Mouse (Mus musculus) fat pad, adult 2 months (tissue): ENCODE data around the gene Atp6v1g2.

Source experiments
- DNase-seq: peaks from one replicate; pipeline ENCODE4 v3.0.0-alpha.2; 2011; ENCODE audit warnings: low read depth, low spot score; ENCODE audit errors: extremely low read depth

The Atp6v1g2 gene

DNA sequence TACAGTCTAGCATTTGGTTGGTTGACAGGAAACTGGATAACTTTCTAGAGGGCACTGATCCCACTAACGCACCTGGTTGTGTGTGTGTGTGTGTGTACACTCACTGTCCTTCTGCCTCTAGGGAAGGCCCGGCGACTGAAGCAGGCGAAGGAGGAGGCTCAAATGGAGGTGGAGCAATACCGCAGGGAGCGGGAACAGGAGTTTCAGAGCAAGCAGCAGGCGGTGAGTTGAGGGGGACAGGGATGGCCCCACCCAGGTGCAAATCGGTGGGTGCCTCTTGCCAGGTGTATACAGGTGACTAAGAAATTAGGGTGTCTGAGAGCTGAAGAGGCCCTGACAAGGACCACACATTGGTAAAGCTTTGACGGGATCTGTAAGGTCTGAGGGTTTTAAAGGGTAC lies 3.5 kb downstream of the Atp6v1g2 start:
- DNase-seq, result no peak

DNA sequence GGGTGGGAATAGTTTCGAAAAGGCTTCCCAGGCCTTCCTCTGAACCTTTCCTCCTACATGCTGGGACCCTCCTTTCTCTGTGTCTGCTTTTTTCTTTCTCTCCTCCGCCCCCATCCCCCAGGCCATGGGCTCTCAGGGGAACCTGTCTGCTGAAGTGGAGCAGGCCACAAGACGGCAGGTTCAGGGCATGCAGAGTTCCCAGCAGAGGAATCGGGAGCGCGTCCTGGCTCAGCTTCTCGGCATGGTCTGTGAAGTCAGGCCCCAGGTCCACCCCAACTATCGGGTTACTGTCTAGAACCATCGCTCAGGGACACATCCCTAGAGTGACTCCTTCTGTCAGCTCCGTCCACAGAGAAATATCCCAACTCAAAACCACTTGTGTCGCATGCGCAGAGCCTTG lies 4.0 kb downstream of the Atp6v1g2 start:
- DNase-seq, result no peak

DNA sequence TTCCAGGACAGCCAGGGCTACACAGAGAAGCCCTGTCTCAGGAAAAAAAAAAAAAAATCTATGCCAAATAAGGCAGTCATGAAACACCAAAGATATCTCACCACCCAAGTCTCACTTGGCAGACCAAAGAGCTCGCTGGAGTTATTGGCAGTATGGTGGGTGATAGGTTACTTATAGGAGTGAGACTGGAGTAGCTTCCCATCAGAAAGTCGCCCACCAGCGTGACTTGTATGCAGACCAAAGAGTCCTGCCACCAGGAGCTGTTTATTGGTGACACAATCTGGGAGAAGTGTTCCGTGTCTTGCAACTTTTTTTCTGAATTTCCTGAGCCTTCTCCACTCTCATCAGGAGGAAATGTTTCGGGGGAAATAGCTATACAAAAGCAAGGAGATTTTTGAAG lies 6.2 kb downstream of the Atp6v1g2 start:
- DNase-seq, result no peak

DNA sequence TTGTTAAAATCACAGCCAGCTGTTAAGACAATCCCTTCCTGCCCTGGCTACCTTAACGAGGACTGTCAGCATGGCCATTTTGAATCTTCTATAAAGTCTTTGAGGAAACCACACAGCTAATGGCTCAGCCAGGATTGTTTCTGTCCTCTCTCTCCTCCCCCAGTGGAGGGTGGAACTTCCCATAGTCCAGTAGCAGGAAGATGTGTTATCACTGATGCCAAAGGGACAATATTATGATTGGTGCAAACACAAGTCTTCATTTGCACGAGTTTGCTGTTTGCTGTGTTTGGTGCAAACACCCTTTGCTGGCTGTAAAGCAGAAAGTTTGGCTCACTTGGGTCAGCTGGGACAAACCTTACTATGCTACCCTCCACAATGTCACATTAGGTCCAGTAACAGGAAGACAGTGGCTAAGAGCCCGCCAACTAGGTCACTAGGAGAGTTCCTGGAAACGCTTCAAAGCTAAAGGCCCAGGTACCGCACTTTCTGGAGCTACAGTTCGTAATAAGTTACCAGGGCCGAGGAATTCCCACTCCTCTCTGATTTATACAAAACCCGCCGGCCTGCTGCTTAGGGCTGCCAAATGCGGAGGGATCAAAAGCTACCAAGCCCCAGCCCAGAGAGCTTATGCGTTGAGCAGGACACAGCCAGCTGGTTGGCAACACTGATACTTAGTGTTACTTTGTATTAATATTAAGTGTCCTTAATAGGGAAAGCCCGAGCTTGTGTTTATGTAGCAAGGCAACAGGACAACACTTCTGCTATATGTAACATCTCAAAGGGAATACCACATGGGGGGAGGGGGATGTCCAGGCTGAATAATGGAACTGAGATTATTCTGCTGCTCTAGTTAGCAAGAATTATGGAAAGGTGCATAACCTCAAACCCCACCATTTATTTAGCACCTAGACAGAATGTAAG lies 7.2 kb downstream of the Atp6v1g2 start:
- DNase-seq, result no peak

DNA sequence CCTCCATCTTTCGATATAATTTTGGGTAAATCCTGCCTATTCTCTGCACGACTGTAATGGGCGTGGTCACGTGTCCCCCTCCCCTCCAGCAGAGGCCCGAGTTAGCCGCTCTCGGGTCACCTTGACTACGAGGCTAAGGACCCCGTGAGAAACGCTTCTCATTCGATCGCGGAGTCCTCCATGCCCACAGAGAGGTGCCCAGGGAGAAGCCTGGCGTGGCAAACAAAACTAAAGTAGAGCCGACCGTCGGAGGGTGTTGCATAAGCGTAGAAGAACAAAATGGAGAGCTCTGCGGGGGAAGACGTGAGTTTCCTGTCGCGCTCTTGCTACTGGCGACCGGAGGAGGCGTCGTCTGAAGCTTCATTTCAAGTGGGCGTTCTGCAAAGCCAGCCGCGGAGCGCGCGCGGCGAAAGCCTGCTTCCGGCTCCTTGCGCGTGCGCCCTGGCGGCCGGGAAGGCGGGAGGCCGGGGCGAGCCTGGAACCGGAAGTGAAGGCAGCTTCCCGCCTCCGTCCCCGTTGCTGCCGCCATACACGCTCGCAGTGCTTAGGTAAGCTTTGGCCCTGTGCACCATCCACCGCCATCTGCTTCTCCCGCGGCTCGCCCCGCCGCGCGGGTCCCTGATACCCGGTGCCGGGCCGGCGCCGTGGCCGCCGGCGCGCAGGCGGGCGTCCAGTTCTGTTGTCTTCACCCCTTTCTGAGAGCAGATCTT lies 8.0 kb downstream of the Atp6v1g2 start, which contains the start of gene Ddx39b:
Gene Ddx39b (plus strand): TSS at position 442 of the 710 bp plus-strand sequence.
- peak; percentile 56 for DNase-seq

DNA sequence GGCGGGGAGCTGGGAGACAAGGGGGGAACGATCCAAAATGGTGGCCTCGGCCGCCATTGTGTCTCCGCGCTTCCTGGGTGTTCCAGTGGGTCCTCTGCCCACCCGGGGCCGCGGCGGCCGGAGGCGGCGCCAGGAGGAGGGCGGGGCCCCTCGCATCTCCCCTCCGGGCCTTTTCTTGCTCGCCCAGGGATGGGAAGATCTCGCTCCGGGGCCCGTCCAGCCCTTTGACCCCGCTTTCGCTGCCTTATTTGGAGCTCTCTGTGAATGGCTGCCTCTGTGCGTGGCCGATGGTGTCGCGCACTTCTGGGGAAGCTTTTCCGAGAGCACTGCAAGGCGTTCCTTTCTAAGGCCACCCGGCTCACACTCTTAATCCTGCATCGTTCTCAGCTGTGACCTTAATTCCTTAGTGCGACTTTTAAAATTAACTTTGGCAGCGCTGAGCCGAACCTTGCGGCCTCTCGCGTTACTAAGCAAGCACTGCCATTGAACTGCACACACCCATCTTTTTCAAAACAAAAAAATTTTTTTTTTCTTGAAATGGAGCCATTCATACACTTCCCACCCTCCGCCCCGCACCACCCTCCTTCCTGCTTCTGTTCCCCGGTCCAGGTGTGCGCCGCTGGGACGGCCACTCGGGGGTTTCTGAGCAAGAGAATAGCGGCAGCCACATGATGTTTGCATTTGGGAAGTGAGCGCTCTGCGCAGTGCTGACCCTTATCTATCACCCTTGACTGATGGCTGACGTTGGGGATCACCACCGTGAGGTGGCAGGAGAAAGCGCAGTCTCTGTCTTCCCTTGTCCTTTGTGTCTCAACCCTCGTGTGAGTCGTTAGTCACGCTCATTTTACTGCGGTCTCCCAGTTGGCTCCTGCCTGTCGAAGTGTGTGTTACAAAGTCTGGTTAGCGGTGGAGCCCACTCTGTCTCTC lies 8.8 kb downstream of the Atp6v1g2 start:
- no peak for DNase-seq

DNA sequence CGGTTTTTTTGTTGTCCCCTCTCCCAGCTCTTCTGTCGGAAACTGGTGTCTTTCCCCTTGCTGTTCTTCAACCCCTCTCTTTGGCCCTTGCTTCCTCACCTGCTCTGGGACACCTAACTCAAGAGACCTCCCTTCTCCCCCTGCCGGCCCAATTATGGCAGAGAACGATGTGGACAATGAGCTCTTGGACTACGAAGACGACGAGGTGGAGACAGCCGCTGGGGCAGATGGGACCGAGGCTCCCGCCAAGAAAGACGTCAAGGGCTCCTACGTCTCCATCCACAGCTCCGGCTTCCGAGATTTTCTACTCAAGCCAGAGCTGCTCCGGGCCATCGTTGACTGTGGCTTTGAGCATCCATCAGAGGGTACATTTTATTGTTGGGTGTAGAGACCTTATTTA lies 9.6 kb downstream of the Atp6v1g2 start:
- DNase-seq, result no peak

DNA sequence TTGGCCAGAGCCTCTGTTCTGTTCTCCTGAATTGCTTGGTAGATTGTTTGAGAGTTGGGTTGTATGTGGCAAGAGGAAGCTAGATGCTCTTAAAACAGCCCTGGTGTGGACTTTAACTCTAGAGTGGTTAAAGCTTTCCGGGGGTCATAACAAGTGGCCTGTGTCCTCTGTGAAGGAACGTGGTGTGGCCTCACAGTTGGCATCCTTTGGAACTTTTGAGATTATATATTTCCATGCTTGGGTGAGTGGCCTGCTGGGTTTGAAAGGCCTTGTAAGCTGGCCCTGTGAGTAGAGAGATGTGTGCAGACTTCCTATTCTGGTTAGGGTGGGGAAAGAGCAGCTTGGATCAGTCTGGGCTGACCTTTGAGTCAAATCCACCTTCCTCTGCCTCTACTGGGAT lies 11.5 kb downstream of the Atp6v1g2 start:
- DNase-seq, result no peak

DNA sequence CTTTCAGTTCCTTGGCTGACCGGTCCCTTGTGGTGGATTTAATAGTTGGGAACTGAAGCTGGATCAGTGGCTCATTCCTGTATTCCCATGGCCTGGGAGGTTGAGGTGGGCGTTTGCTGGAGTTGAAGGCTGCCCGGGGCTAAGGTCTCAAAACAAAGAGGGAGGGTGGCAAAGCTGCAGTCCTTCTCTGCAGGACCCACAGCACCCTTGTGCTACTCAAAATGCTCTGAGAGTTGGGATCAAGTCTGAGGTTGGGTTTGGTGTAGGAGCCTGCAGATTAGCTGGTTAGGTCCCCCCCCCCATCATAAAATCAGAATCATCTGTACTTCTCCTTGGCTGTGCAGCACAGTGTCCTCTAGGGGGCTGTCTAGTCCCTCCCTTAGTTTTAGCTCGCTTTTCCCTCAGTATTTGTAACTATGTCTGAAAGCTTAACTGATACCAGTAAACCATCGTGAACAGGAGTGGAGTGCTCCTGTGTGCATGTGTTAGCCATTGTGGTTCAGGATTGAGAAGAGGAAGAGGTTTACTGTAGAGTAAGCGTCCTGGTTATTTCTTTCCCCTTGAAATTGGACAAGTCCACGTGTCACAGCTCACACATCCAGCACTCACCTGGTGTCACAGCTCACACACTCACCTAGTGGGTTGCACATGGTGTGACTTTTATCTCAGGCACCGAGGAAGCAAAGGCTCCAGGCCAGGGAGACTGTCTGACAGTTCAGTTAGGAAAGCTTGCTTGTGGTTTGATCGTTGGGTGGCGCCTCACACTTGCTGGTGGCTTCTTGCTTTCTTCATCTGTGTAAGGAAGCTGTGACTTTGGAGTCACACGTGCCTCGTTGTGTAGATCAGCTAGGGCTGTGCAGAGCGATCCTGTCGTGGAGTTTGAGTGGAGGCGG lies 12.5 kb downstream of the Atp6v1g2 start:
- no peak for DNase-seq

DNA sequence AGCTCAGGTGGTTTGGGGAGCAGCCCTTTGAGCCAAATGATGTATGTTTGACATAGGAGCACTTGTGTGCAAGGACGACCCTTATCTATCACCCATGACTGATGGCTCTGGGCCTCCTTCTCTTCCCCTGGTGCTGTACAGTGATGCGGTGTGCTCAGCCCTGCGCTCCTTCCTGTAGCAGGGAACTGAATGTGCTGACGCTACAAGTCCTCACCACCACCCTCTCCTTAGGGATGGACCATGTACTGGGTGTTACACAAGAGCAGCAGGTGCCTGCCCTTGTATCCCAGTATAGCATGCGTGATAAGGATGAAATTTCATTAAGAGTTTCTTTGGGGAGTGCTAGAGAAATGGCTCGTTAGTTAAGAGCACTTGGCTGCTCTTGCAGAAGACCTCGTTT lies 13.7 kb downstream of the Atp6v1g2 start:
- no peak for DNase-seq

DNA sequence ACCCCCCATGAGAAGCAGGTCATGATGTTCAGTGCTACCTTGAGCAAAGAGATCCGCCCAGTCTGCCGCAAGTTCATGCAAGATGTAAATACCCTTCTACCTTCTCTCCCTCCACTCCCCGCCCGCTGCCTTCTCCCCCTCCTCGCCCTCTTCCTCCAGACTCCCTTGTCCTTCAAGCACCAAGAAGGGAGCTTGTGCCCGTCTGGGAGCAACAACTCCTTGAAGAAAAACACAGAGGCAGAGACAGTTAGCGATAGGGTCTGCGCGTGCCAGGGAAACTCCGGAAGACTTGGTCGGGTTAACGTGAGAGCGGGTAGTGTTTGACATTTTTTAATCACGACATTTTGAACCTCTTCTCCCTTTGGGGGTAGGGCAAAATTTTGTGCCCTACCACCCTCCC lies 15.5 kb downstream of the Atp6v1g2 start:
- DNase-seq, result no peak

DNA sequence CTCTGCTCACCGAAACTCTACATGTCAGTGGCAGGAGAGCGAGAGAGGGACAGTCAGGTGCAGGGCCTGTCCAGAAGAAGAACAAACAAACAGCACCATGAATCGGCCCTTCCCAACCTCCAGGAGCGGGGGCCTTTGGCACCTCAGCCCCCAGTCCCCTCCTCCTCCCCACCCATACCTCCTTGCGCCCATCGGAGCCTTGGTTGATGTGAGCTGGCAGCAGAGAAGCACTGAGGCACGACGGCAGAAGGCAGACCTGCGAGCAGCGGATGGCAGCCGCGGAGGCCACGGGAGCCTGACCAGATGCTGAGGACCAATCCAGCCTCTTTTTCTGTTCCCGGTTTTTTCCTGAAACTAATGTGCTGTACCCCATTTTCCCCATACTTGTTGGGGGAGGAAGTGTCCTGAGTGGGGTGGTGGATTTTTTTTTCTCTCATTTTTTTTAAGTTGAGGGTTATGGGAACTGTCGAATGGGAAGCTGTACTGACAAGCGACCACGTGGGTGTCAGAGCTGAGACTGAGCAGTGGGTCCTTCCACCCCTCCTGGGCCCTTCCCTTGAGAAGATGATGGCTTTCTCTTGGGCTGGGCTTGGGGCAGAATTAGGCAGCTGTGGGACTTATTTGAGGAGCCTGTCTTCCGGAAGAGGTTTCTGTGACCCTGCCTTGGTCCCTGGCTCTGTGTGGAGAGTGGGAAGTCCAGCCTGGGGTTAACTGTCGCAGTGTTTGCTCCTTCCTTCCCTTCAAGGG lies 16.2 kb downstream of the Atp6v1g2 start:
- DNase-seq, result no peak

DNA sequence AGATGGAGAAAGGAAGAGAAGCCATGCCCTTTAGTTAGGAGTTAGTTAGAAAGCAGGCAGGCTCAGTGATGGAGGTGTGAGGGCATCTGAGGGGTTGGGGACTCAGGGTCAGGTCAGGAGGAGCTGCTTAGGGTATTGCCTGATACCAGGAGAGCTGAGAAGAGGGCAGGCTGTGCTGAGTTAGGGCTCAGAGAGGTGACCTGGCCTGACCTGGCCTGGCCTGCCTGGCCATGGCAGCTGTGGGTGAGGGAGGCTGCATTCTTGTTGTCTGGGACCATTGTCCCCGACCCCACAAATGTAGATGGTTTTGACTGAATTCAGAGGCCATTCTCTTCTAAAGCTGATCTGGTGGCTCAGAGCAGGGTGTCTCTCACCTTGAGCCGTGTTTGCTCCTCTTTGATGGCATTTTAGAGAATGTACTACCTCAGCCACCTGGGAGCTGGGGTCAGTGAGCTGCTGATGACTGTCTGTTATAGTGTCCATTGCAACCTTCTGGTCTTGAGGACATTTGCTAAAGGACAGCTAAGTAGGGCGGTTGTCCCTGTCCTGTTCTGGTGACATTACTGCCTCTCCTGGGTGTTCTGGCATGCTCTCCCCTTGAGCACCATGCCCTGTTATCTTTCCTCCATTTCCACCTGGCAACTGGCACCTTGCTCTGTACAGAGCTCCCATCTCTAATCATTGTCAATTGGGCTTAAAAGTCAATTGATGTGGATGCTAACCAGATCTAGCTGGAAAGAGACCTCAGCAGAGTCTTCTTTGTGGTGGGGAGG lies 17.1 kb downstream of the Atp6v1g2 start:
- no peak for DNase-seq

DNA sequence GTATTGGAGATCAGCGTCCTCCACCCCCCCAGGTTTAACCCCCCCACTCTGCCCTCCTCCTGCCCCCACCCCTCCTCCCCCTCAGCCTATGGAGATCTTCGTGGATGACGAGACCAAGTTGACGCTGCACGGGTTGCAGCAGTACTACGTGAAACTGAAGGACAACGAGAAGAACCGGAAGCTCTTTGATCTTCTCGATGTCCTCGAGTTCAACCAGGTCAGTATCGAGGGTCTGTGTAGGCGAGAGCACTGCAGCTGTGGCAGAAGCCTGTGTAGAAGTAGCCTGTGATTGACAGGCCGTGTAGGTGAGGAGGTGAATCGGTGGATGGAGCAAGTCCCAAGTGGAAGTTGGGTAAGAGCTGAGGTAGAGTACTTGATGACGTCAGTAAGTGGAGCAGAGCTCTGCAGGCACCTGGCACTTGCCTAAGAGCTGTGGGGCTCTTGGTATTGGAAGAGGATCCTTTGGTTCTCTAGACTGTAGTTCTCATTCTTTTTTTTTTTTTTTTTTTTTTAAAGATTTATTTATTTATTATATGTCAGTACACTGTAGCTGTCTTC lies 17.8 kb downstream of the Atp6v1g2 start:
- DNase-seq, result peak; percentile 51

DNA sequence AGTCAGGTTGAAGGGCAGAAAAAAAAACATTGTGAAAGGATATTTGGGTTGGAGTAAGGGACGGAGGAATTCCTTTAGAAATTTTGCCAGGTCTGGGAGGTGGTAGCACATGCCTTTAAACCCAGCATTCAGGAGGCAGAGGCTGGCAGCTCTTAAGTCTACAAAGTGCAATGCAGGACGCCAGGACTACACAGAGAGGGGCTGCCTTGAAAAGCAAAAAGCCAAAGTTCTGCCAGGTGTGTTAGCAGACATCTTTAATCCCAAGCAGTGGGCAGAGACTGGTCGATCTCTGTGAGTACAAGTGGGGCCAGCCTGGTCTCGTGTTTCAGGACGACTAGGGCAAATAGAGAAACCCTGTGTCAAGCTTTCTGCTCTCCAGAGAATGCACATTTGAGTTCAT lies 18.5 kb downstream of the Atp6v1g2 start:
- DNase-seq, result no peak

DNA sequence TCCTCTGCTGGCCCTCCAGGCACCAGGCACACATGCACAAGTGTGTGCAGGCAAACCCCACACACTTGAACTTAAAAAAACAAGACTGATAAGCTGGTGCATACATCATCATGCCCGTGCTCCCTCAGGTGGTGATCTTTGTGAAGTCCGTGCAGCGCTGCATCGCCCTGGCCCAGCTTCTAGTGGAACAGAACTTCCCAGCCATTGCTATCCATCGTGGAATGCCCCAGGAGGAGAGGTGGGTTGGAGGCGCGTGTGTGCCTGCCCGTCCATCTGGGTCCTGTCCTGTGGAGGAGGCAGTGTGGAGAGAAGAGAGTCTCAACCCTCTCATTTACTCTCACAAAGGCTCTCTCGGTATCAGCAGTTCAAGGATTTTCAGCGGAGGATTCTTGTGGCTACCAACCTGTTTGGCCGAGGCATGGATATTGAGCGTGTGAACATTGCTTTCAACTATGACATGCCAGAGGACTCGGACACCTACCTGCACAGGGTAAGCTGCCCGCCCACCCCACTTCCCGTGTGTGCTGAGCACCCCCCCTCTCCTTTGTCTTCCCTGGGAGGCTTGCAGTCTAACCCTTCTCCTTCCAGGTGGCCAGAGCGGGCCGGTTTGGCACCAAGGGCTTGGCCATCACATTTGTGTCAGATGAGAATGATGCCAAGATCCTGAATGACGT lies 19.3 kb downstream of the Atp6v1g2 start:
- no peak for DNase-seq

DNA sequence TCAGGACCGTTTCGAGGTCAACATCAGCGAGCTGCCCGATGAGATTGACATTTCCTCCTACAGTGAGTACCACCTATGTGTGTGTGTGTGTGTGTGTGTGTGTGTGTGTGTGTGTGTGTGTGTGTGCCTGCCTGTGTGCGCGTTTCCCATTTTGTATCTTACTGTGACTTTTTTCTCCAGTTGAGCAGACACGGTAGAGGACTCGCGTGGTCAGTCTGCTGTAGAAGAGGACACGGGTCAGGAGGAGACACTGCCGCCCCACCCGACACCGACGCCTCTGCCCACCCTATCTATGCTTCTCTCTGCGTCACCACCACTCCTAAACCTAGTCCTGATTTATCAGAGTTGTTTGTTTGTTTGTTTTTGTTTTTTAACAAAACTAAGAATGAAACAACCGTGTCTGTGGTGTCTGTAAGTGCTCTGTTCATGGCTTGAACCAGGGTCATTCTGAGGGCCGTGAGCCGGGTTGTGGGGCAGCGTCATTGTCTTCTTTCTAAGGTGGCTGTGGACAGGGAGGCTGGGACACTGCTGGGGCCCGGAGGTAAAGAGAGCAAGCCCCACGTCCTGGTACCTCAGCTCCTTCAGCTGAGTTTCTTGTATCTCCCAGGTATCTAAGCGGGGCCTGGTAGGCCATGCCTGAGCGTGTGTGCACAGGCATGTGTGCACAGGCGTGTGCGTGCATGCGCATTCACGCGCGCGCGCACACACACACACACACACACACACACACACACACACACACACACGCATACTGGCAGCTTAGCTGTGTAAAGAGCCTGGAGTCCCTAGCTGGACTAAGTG lies 20.0 kb downstream of the Atp6v1g2 start:
- DNase-seq, result no peak
